Mouse (Mus musculus) gastrocnemius, postnatal 36 days (tissue): ENCODE data around the gene Zfp982. TPM values are rescaled to one million over a fixed set of nuclear protein-coding genes. Genes with fewer than 3 reads are reported as not detected.
"Not testable (repeated sequence)": the region's sequence is repeated elsewhere in the genome, so short reads cannot be mapped to it uniquely, and the experiment has no call there.

Experiments
- DNase-seq, 2 experiments: peaks; one replicate each; pipeline ENCODE4 v3.0.0; 2022
- intact Hi-C: fragments of 180-260 bp; cut with DNase I; formaldehyde crosslinking; loops from one replicate; pipeline ENCODE4 v1.15.1; 2025
- long read RNA-seq, 2 experiments: library from polyadenylated mRNA; stranded (forward); transcript quantifications; one replicate each; pipeline ENCODE4 v2.0.0; 2021
- total RNA-seq, 2 experiments: library from RNA; stranded (reverse); gene quantifications; 2 replicates each; pipeline ENCODE4 v1.2.3; 2021

Zfp982 gene
- total RNA-seq: 1 to 10 TPM; 3.4 to 4.0 TPM
- long read RNA-seq, experiment 1: 0 reads
- long read RNA-seq, experiment 2, partial matches to known transcripts: 0 of 1 reads
- long read RNA-seq, experiment 2, other reads (novel, unspliced or antisense): 1 of 1 reads

DNA sequence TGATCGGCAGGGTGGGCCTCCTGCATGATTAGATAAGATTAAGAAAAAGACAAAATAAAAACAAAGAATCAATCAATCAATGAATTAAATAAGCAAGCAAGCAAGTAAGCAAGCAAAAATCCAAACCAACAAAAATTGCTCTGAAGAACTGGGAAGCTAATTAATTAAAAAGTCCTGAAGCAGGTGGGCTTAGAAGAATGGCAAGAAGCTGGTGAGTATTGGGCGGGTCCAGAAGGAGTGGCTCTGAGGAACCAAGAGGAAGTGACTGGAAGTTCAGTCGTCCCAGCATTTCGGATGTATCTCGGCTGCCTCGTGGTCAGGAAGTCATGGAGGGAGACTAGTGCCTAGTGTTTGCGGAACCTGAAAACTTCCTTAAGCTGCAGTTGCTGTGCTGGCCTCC is at the start of gene Zfp982:
Gene Zfp982 (plus strand): TSS at position 301 of the 400 bp plus-strand sequence.
- intact Hi-C loops, DNase-seq: not testable (repeated sequence)

DNA sequence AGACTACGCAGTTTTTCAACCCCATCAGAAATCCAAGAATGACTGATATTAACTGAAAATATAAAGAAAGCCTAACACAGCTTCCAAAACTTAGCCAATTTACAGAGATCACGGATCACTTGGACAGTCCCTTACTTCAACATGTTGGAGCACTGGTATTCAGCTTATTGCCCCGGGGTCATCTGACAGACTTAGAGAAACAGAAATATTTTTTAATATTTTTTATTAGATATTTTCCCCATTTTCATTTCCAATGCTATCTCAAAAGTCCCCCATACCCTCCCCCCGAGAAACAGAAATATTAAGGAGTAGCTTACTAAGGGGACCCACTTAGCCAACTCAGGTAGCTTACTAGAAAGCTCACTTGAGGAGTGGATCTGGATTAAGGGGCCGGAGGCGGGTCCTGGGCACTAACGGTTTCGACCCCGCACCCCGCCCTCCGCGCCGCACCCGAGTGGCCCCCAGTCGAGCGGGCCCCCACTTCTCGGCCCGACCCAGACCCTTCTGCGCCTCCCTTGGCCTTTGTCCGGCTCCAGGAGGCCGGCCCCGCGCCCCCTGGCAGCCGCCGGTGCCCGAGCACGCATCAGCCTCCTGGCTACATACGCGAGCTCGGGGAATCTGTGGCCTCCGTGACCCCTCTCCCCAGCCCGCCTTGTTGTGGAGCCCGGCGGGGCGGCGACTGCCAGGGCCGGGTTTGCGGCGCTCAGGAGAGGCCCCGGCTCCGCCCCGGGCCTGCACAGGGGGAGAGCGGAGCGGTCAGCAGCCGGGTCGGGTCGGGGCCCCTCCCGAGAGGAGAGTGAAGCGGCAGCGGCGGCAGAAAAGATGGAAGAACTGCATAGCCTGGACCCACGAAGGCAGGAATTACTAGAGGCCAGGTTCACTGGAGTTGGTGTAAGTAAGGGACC is 49.3 kb upstream of the Zfp982 start:
- intact Hi-C loops: not testable (repeated sequence)
- peak; percentile 15 to 44 for DNase-seq

DNA sequence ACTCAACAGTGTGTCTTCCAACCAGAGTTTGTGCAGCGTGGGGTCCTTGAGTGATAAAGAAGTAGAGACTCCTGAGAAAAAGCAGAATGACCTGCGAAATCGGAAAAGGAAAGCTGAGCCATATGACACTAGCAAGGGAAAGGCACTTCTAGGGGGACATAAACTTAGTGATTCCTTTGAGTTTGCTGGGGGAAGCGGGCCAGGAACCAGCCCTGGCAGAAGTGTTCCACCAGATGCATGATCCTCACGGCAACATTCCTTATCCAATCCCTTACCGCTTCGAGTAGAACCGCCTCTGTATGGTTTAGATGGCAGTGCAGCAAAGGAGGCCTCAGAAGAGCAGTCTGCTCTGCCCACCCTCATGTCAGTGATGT is 48.7 kb upstream of the Zfp982 start:
- intact Hi-C loops, DNase-seq: not testable (repeated sequence)

- intact Hi-C loops, DNase-seq: not testable (repeated sequence)
Measured at GRCm38 (mm10) chr4:147445371-147445770, 46.8 kb upstream of the Zfp982 start.

- no peak for DNase-seq
- intact Hi-C loops: no loop called here
Measured at GRCm38 (mm10) chr4:147448358-147448757, 43.9 kb upstream of the Zfp982 start.

- intact Hi-C loops: no loop called here
- DNase-seq: no peak
Measured at GRCm38 (mm10) chr4:147449099-147449581, 43.1 kb upstream of the Zfp982 start.

GRCm38 (mm10) chr4:147449986-147450385 is 42.2 kb upstream of the Zfp982 start:
- intact Hi-C loops, DNase-seq: not testable (repeated sequence)

- intact Hi-C loops, DNase-seq: not testable (repeated sequence)
Measured at GRCm38 (mm10) chr4:147467207-147467606, 25.0 kb upstream of the Zfp982 start.

DNA sequence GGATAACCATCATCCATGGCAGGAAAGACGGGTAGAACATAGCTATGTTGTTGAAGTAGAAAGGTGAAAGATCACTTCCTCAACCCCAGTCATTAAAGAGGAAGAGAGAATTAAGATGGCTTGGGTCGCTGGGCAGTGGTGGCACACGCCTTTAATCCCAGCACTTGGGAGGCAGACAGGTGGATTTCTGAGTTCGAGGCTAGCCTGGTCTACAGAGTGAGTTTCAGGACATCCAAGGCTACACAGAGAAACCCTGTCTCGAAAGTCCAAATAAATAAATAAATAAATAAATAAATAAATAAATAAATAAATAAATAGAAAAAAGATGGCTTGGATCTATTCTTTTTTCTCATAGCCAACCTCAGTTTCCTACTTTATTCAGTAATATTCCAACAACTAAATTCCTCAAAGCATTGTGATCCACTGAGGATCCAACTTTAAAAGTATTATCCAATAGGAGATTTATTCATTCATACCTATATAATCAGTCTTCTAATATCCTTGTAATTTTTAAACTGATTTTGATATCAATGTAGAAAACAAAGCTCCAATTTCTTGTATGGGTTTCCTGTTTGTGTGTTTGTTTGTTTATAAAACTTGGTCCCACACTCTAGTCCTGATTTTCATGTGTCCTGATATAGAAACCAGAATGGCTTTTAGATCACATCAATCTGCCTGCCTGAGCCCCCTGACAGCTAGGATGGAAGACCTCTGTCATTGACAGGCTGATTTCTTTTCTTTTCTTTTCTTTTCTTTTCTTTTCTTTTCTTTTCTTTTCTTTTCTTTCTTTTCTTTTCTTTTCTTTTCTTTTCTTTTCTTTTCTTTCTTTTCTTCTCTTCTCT is 6.8 kb downstream of the Zfp982 start:
- intact Hi-C loops: not testable (repeated sequence)

GRCm38 (mm10) chr4:147509174-147509573 is 17.0 kb downstream of the Zfp982 start:
- intact Hi-C loops: no loop called here
- DNase-seq: no peak

More for the DNA sequence above, 6.8 kb downstream of the Zfp982 start:
- not testable (repeated sequence) for DNase-seq

DNA sequence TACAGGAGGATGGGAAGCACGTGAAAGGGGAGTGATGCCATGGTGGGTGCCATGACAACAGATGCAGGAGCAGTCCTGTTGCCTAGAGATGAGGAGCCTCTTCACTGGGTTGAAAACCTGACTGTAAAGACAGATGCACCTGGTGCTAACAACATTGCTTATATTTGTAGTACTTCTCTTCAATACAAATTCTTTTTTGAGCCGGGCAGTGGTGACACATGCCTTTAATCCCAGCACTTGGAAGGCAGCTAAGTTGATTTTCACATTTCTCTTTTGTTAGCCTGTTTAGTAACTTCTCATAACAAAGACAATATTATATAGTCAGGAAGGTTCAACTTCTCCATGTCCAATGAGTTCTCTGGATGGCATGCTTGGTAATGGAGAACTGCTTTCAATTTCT is 26.8 kb downstream of the Zfp982 start:
- DNase-seq: no peak
- intact Hi-C loops: loop anchor here (5.0 kb wide), 1 partner anchor 68 kb away; no protein-coding TSS in a partner anchor

DNA sequence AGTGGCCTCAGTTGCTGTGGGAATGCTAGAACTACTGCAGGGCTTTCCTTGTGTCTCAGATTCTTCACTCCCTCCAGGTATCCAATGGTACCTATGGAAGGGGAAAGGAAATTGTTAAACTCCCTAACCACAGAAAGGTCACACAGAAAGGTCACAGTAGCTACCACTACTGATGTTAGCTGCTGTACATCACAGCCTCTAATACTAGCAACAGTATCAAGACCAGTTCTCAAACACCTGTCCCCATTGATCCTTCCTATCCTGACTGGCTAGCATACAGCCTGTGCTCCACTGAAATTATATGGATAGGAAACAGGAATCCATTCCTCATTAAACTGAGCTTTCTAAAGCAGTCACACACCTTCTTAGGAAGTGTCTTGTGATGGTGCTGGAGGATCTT is 27.9 kb downstream of the Zfp982 start:
- intact Hi-C loops: loop anchor here (1.0 kb wide), 1 partner anchor 1960 kb away; no protein-coding TSS in a partner anchor

GRCm38 (mm10) chr4:147525125-147525524 is 32.9 kb downstream of the Zfp982 start:
- no peak for DNase-seq
- intact Hi-C loops: no loop called here

More for the DNA sequence above, 27.9 kb downstream of the Zfp982 start:
- no peak for DNase-seq

DNA sequence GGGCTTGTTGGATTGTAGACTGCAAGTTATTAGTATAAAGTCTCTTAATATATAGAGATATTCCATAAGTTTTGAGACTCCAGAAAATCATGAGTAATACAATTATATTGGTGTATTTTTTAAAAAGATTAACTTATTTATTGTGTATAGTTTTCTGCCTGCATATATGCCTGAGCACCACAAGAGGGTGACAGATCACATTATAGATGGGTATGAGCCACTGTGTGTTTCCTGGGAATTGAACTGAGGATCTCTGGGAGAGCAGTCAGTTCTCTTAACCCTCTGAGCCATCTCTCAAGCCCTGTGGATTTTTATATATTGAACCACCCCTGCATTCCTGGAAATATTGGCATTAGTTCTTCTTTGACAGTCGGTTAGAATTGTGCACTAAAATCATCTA is 38.1 kb downstream of the Zfp982 start:
- DNase-seq: no peak
- intact Hi-C loops: no loop called here

- intact Hi-C loops, DNase-seq: not testable (repeated sequence)
Measured at GRCm38 (mm10) chr4:147535916-147536315, 43.7 kb downstream of the Zfp982 start.

GRCm38 (mm10) chr4:147537702-147538101 is 45.5 kb downstream of the Zfp982 start:
- intact Hi-C loops: no loop called here

DNA sequence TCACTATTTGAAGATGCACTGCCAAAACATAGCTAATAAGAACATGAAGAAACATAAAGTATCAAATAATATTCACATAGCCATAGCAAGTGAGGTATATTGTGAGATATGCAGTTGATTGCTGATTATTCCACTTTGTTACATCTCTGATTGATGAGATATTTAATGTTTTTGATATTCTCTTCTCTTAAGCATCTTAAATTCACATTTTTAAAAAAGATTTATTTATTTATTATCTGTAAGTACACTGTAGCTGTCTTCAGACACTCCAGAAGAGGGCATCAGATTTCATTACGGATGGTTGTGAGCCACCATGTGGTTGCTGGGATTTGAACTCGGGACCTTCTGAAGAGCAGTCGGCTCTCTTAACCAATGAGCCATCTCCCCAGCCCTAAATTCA is 47.7 kb downstream of the Zfp982 start, which contains the start of gene Gm16503:
Gene Gm16503 (plus strand): TSS at position 301 of the 400 bp plus-strand sequence.
- intact Hi-C loops, DNase-seq: not testable (repeated sequence)

More at GRCm38 (mm10) chr4:147537702-147538101, 45.5 kb downstream of the Zfp982 start:
- no peak for DNase-seq

DNA sequence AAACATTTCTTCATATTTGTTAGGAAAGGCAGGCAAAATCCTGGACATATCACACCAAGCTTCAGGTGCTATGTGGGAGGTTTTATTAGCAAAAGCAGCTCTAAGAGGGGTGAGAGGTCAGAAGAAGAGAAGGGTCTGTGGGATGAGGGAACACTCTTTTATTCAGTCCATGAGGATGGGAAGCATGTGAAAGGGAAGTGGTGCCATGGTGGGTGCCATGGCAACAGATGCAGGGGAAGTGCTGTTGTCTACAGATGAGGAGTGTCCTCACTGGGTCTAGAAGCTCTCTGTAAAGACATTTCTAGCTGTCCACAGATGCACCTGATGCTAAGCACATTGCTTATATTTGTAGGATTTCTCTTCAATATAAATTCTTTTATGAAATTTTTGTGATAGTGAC is 48.9 kb downstream of the Zfp982 start:
- no peak for DNase-seq
- intact Hi-C loops: no loop called here

GRCm38 (mm10) chr4:147553071-147553470 is 60.9 kb downstream of the Zfp982 start, which contains the start of gene Zfp985:
Gene Zfp985 (plus strand): TSS chr4:147553277.
- intact Hi-C loops, DNase-seq: not testable (repeated sequence)

- intact Hi-C loops: not testable (repeated sequence)
Measured at GRCm38 (mm10) chr4:147554361-147554760, 62.1 kb downstream of the Zfp982 start.

More at GRCm38 (mm10) chr4:147554361-147554760, 62.1 kb downstream of the Zfp982 start:
- not testable (repeated sequence) for DNase-seq
